Mouse (Mus musculus): ENCODE data around the gene Fam129b.

Fam129b gene

DNA sequence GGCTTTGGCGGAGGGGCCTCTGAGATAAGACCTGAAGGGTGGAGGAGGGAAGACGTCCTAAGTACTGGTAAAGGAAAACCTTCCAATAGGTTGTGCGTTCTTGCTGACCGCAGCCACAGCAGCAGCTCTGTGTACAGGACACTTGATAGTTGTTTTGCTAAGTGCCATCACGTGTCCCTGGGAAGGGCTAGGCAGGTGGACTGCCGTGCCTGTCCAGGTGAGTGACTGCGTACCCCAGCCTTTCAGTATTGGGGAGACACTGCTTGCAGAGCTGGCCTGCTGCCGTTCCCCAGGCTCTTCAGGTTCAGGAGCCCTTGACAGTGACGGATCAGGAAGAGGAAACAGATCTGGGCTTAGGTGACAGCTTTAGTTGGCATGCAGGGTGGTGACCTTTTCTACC lies 15.4 kb downstream of the Fam129b start:
- DNase-seq (ENCODE audit: low spot score in 2 of 2) = no peak

DNA sequence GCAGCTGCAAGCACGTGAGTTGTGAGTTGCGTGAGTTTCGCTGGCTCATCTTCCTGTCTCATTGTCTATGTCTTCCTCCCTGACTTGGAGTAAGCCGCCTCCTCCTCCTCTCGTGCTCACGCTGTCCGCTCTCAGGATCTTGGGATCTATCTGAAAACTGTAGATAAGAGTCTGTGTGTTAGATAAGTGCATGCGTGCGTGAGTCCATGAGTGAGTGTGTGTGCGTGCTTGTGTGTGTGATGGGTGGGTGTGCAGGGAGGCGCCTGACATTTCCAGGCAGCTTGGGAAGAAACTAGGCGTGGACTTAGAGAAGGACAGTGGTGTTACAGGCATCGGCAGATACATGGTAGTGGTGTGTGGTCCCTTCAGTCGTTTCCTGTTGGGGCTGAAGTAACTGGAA lies 16.6 kb downstream of the Fam129b start:
- DNase-seq (ENCODE audit: low spot score in 2 of 2) = no peak

DNA sequence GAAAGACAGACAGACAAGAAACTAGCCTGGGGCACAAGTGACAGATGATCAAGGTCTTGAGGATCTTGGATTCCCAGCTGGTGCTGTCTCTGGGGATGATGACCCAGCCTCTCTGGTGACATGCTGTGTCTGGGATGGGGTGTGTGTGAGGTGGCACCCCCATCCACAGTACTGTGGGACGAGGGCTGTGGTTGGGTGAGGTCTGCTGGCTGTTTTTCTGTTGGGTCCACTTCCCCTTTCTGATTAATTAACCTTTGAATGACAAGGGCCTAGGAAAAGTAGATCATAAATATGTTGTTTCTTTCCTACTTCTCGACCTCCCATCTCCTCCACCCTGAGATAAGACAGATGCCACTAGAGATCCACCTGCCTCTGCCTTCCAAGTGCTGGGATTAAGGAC lies 18.2 kb downstream of the Fam129b start:
- DNase-seq (ENCODE audit: low spot score in 2 of 2) = no peak

DNA sequence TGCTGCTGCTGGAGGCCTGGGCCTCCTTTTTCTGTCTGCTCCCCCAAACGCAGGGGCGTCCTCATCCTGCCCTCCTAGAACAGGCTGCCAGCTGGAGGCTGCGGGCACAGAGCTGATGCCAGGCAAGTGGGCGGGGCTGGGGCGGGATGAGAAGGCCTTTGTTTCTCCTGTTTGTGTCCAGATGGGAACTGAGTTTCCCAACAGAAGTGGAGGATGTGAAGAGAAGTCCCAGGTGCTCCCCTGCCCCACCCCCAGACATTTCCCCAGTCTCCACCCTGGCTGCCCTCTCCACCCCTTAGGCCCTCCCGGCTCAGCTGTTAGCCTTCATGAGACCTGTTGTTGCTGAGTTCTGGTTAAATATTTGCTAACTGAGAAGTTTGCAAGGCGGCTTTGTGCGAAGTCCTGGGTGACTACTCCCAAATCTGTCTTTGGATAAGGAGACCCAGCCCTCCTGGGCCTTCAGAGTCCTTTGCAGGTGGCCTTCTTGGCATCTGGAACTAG lies 19.7 kb downstream of the Fam129b start:
- peak in 1 of 2 experiments; percentile 43 for DNase-seq (ENCODE audit: low spot score in 2 of 2)

DNA sequence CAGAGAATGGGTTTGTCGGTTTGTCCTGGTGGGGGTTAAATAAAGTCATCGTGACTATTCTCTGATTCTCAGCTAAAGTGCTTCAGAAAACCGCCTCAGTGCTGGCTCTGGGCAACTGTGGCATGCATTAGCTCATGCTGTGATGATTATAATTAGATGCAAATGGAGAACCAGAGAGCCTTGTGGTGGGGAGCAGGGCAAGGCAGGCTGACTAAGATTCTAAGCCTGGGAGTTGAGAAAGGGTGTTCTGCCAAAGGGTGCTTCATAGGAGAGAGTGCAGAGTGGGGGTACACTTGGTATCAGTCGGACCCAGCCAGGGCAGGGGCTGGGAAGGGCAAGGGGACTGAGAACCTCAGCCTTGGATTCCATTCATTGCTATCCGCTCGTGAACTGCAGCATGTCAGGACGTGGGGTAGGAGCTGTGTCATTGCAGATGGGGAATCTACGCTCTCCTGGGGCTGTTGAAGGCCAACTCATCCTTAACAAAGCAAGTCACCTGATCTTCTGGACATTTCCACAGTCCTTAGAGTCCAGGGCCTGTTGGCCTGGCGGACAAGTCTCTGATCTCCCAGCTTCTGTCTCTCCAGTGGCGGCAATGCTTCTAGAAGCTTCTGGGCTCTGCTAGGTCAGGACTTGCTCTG lies 20.7 kb downstream of the Fam129b start:
- DNase-seq (ENCODE audit: low spot score in 2 of 2) = no peak

DNA sequence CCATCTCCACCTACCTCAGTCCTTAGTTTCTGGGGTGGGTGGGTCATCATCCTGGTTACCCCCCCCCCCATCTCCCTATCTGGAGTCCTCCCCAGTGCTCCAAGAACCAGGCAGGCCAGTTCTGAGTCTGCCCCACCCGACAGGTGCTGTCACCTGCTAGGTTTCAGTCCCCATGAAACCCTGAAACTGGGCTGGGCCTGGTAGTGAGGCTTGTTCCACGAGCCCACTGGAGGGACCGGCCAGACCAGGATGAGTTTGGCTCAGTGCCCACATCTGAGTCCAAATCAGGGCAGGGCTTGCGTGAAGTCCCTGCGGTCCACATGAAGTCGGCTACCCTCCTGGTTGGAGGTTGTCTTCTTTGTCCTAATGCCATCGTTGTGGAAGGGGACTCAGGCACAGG lies 23.1 kb downstream of the Fam129b start:
- no peak for DNase-seq (ENCODE audit: low spot score in 2 of 2)

DNA sequence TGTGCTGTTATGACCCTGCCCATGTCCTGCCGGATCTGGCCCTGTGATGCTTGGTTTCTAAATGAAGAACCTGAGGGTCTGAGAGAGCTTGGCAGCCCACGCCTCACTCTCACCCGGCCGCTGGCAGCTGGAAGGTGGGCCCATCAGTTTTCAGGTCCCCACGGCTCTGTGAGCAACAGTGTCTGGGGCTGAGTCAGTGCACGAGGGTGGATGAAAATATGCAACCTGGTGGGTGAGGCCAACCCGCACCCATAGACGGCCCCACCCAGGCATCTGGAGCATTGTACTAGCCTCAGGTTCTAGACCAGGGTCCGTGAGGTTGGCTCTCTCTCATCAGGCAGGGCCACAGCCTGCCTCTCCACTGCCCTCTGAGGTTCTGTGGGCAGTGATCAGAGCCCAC lies 26.2 kb downstream of the Fam129b start:
- DNase-seq (ENCODE audit: low spot score in 2 of 2) = no peak

DNA sequence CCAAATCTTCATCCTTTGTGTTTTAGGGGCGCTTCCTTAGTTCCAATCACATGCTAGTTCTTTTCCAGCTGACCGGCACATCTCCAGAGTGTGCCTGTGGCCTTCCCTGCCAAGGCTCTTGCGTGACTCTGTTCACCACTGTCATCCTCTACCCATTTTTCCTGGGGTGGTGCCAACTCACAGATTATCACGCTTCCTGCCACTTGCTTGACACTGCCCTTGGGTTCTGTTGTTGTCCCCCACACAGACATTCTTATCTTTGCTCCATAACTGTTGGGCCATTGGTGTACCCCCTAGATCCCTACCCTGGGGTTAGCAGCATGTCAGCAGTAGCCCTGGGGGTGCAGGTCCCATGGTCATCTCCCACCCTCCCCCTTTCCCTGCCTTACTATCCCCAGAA lies 27.6 kb downstream of the Fam129b start:
- no peak for DNase-seq (ENCODE audit: low spot score in 2 of 2)

DNA sequence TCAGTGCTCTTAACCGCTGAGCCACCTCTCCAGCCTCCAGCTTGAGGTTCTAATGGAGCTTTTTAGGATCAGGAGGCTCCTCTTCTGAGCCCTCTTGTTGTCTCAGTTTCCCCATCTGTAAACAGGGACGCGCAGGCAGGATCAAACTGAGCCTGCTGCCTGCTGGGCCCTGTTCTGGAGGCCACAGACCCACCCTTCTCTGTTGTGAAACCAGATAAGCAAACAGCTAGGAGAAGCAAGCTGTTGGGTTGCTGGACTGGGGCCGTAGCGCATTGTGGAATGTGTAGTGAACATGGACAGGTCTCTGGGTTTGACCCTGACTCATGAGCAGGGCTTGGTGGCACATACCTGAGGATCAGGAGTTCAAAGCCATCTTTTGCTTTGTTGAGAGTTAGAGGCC lies 28.7 kb downstream of the Fam129b start:
- DNase-seq (ENCODE audit: low spot score in 2 of 2) = no peak

DNA sequence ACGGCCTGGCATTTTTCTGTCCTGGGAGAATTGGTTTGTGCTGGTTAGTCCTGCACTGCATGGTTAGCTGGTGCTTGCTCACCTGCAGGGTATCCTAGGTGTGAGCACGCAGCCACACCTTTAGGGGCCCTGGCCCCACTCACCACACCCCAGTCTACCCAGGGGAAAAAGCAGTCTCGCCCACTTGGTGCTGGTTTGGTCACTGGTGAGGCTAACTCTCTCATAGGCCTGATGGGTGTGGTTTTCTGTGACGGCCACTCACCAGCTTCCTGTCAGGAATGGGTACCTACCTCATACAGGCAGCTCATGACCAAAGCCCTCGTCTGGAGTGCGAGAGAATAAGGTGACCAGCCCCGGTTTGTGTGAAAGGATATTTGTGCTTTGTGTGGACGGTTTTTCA lies 29.4 kb downstream of the Fam129b start:
- DNase-seq (ENCODE audit: low spot score in 2 of 2) = no peak

DNA sequence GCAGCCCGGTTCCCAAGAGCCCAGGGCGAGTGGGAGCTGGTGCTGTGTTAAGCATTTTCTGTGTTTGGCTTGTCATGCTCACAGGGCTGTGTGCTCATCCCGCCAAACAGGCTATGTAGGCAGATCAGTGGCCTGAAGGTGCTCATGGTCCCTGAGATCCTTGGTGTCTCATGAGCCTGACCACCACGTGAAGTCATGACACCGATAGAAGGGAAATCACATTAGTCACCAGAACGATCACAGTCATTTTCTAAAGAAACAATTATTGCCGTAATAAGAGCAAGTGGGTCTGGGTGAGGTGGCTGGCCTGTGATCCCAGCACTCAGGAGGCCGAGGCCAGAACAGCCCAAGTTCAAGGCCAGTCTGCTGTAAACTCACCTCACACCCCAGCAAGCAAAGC lies 31.5 kb downstream of the Fam129b start:
- no peak for DNase-seq (ENCODE audit: low spot score in 2 of 2)

DNA sequence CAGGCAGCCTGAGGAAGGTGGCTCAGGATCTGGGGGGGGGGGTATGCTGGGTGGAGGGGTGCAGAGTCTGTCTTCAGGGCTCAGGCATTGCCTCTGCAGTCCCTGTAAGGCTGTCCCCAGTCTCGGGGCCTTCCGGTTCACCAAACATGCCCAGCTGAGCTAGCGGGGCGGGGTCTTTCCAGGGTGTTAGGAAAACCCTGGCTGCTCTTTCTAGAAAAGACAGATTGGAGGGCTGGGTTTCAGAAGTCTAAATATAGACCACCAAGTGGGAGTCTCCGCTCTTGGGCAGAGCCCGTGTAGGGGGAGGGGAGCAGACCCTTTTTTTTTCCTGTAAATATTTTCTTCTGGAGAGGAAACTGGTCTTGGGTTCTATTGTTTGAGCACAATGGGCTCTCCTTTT lies 32.4 kb downstream of the Fam129b start:
- peak in 1 of 2 experiments; percentile 51 for DNase-seq (ENCODE audit: low spot score in 2 of 2)

DNA sequence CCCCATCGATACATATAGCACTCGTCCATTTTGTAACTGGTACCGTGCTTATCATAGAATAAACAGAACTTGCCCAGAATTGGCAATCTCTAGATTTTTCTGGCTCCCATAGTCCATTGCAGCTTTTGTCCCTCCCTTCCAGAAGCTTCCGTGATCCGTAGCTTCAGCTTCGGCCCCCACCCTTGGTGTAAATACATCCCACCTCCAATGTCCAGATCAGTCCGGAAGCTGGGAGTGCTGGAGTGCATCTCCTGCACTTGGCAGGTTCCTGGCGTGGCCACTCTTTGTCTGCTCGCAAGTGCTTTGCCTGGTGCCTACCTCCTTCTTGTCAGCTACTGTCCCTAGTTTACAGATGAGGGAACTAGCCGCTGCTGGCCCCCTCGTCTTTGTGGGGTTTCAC lies 32.9 kb downstream of the Fam129b start:
- DNase-seq (ENCODE audit: low spot score in 2 of 2) = no peak

DNA sequence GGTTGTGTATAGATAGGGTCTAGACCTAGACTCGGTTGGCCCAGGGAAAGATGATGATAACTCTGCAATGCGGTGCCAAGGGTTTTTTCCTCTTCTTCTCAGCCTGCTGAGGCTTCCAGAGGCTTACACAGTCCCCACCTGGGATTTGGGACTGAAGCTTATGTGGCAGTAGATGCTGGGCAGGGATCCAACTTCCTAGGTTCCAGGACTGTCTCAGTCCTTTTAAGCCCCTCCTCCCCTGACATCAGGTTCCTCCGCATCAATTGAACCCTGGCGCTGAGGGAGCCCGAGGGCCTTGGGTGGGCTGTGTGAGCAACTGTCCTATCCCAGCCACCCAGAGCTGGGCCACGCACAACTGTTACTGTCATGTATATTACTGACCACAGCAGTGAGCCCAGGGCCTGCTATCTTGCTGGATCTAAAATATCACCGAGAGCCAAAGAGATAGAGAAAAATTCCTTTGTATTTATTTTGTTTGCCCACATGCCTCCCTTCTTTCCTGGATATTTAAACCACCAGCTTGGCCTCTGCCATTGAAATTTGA lies 35.8 kb downstream of the Fam129b start:
- DNase-seq (ENCODE audit: low spot score in 2 of 2) = no peak

DNA sequence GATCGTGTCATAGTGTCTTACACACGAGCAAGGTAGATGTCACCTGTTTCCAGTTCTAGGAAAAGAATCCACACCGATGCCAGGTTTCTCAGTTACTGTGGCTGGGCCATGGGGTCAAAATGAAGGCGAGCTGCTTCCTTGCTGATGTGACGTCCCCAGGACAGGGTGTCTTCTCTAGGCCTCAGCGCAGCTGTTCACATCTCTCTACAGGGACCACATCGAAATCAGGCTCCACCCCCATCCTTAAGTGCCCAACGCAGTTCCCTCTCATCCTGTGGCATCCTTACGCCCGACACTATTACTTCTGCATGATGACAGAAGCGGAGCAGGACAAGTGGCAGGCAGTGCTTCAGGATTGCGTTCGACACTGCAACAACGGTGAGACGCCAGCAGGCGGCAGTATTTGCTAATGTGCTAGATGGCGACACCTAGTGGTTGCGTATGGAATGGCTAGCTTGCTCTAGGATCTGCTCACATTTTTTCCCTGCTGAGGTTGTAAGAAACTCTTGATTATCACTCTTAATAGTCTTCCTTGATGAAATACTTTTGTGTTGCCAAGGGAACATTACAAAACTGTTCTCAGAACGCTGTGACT lies 36.4 kb downstream of the Fam129b start:
- peak; percentile 78 to 89 for DNase-seq (ENCODE audit: low spot score in 2 of 2)

DNA sequence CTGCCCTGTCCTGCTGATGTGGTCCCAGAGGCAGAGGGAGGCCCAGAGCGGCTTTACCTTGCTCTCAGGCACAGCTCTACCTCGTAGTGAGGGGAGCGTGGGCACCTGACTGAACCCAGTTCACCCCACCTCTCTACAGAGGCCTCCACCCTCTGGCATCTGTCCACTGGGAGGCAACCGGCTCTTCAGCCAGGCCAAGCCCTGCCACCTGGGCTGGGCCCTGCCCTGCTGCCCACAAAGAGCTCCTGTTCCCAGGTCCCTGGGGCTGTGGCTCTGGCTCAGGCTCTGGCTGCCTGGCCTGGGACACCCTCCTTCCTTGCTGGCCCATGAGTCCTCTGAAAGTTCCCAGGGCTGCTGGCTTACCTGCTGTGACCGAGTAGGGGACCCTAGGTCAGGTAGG lies 38.4 kb downstream of the Fam129b start:
- no peak for DNase-seq (ENCODE audit: low spot score in 2 of 2)

DNA sequence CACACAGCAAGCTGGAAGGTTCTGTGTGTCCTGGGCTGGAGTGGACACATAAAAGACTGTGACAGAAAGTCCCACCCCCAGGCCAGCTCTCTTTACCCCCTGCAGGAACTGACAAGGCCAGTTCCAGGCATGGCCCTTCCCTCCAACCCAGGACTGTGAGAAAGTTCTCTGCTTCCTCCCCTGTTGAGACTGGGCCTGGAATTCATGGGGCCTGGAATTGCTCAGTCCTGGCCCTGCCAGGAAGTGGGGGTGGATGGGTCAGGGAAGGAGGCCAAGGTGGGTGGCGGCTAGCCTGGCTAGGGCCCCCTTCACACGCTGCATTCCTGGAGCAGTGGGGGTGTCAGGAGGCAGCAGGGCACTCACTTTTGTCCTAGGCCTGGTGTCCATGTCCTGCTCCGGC lies 39.0 kb downstream of the Fam129b start:
- no peak for DNase-seq (ENCODE audit: low spot score in 2 of 2)

DNA sequence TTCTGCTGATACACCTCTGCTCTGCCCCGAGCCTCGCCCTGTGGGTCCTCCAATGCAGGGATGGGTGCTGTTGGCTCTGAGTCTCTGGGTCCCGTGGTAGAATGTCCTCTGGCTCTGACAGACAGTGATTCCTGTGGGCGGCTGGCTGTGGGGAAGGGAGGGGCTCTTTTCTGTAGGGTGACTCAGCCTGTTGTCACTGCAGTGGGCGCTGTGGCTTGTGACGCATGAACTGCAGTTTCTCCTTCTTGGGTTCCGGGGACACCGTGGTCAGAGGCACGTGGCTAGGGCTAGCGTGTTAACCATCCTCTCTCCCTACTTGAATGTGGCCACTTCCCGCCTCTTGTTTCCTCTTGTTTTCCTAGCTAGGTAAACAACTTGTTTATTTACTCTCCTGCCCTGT lies 41.6 kb downstream of the Fam129b start:
- no peak for DNase-seq (ENCODE audit: low spot score in 2 of 2)

DNA sequence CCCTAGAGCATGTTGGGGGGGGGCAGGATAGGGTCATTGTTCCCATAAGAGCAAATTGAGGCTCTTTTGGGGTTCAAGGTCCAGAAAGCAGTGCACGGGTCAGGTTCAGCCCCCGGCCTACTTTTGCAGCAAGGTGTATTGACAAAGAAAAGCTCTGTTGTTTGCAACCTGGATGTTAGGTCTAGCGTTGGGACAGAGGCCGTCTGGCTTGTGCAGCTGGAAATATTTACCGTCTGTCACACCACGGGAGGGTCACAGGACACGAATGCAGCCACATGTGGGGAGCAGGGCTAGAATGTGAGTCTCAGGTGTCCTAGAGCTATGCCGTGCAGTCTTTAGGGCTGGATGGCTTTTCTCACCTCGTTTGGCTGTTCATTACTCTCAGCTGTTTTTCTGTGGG lies 42.5 kb downstream of the Fam129b start:
- no peak for DNase-seq (ENCODE audit: low spot score in 2 of 2)

DNA sequence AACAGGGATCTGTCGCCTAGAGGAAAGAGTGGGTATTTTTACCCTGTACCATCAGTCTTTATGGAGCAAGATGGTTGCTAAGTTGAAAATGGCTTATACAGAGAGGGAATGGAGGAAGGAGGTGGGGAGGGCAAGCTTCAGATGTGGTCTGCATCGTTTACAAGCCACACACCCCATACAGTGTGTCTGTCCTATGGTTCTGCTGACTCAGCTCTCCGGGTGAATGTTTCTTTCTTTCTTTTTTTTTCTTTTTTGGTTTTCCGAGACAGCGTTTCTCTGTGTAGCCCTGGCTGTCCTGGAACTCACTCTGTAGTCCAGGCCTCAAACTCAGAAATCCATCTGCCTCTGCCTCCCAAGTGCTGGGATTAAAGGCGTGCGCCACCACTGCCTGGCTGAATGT lies 45.3 kb downstream of the Fam129b start:
- DNase-seq (ENCODE audit: low spot score in 2 of 2) = no peak

DNA sequence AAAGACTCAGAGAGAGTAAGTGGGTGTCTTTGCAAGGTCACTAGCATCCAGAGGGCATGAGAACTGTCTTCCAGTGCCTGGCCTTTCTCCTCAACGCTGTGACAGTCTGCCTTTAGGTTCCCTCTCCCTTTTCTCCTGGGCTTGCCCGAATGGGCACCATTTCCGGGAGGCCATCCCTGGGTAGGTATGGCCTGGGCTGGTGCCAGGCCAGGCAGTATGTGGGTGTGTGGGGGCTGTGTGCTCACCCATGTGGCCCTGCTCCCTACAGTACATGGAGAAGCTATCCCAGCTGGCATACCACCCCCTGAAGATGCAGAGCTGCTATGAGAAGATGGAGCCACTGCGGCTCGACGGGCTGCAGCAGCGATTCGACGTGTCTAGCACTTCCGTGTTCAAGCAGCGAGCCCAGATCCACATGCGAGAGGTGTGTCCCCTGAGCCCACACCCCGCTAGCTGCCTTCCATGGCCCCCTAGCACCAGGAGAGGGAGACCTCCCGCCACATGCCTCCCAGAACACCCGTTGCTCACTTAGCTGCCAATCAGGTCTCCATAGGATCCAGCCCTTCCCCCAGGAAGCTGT lies 46.0 kb downstream of the Fam129b start:
- DNase-seq (ENCODE audit: low spot score in 2 of 2) = no peak

DNA sequence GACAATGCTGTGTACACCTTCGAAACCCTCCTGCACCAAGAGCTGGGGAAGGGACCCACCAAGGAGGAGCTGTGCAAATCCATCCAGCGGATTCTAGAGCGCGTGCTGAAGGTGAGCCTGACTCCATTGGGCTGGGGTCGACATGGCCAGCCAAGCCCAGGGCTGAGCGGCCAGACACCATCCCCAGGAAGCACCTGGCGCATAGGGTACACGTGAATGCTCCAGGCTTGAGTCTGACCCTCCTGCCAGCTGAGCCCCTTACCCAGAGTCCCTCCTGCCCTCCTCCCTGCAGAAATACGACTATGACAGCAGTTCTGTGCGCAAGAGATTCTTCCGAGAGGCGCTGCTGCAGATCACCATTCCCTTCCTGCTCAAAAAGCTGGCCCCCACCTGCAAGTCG lies 46.6 kb downstream of the Fam129b start:
- no peak for DNase-seq (ENCODE audit: low spot score in 2 of 2)

DNA sequence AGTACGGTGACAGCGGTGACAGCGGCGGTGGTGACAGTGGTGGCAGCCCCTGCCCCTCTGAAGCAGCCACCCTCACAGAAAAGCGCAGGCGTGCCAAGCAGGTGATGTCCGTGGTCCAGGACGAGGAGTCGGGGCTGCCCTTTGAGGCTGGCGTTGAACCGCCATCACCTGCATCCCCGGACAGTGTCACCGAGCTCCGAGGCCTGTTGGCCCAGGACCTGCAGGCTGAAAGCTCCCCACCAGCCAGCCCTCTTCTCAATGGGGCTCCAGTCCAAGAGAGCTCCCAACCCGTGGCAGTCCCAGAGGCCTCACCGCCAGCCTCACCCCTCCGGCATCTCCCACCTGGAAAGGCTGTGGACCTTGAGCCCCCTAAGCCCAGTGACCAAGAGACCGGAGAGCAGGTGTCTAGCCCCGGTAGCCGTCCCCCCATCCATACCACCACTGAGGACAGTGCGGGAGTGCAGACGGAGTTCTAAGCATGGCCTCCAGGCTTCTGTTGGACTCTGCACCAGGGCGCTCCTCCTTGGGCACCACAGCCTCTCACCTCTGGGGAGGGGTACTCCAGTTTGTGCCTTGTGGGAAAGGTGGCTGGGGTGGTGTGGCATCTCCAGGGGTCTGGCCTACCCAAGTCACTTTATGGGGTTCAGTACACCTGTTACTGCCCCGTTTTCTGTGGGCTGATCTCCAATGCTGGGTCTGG lies 47.8 kb downstream of the Fam129b start:
- no peak for DNase-seq (ENCODE audit: low spot score in 2 of 2)

Measured in cerebellum, postnatal 4 days (tissue).